Mouse (Mus musculus) forebrain, embryonic 12.5 days (tissue): ENCODE results near the gene Ppp1r1b. TPM values are rescaled to one million over a fixed set of nuclear protein-coding genes. Genes with fewer than 3 reads are reported as not detected.

ENCODE experiments used
- ATAC-seq: fragments of 200-750 bp; cut with Nextera tagmentation; 2 replicates; pipeline ENCODE4 v1.8.0; 2017; ENCODE audit warnings: moderate TSS enrichment; ENCODE audit not compliant: low FRiP score
- H3K27ac ChIP-seq: fragments of 300-500 bp; sonication (generic); 2 replicates; pipeline ENCODE4 v1.5.1; 2016; ENCODE audit warnings: mild to moderate bottlenecking
- H3K27me3 ChIP-seq: fragments of 300-500 bp; sonication (generic); 2 replicates; pipeline ENCODE4 v1.6.1; 2016; ENCODE audit warnings: mild to moderate bottlenecking
- H3K36me3 ChIP-seq: fragments of 300-500 bp; sonication (generic); replicated peaks from 2 replicates; pipeline ENCODE4 v1.6.1; 2016; ENCODE audit warnings: mild to moderate bottlenecking
- H3K4me1 ChIP-seq: fragments of 300-500 bp; sonication (generic); 2 replicates; pipeline ENCODE4 v1.6.1; 2016
- H3K4me2 ChIP-seq: fragments of 300-500 bp; sonication (generic); 2 replicates; pipeline ENCODE4 v1.6.1; 2016; ENCODE audit warnings: mild to moderate bottlenecking, moderate library complexity
- H3K4me3 ChIP-seq: fragments of 300-500 bp; sonication (generic); replicated peaks from 2 replicates; pipeline ENCODE4 v1.5.1; 2016; ENCODE audit warnings: mild to moderate bottlenecking
- H3K9ac ChIP-seq: fragments of 300-500 bp; sonication (generic); 2 replicates; pipeline ENCODE4 v1.6.1; 2016; ENCODE audit warnings: mild to moderate bottlenecking
- H3K9me3 ChIP-seq: fragments of 300-500 bp; sonication (generic); 2 replicates; pipeline ENCODE4 v1.6.1; 2016
- WGBS: fragments of 180-500 bp; shearing (Covaris S2); methylation state at CpG from one replicate; pipeline ENCODE4 v1.1.7; 2016; 5-methylcytosine and 5-hydroxymethylcytosine counted together
- polyA plus RNA-seq: library from polyadenylated mRNA; unstranded; fragments of >200 nt; fragmentation: Nextera tagmentation; extraction: Ambion mirVana; gene quantifications from 2 replicates; pipeline ENCODE4 v1.2.1, GENCODE M21; 2016

Ppp1r1b gene
- polyA plus RNA-seq, 1 experiment from 2014 or later, result 3.1 TPM

GRCm38 (mm10) chr11:98393317-98393716 lies 45.1 kb downstream of the Ppp1r1b start:
- ATAC-seq, result peak; percentile 27; the same call in 1 of the 2 replicates
- no peak overlapping the region for H3K9ac ChIP-seq
- WGBS, result 76% methylated on average over 6 of the region's 6 CpGs
- no peaks in the 10 kb centered on the region for H3K36me3 ChIP-seq
- no peak overlapping the region for H3K27ac ChIP-seq
- H3K4me2 ChIP-seq, result no peak overlapping the region
- peaks cover 22% of the 10 kb centered on the region for H3K4me1 ChIP-seq
- peaks cover 42% of the 10 kb centered on the region for H3K27me3 ChIP-seq
- H3K9me3 ChIP-seq, result no peaks in the 10 kb centered on the region
- H3K4me3 ChIP-seq, result no peak overlapping the region

DNA sequence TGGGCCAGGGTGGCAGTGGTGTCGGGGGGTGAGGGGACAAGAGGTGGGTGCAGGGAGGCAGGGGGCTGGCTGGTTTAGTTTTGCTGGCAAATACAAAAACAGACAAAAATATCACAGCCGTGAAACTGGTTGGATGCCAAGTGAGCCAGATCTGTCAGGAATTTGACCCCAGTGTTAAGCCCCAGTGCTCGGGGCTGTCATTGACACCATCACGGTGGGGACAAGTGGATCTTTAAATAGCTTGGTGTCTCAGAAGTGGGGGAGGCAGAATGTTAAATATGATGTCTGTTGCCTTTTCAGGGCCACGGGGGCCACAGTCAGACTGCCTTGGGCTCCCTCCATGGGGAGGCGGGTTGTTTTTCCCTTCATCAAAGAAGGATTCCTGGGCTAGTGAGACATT lies 46.1 kb downstream of the Ppp1r1b start:
- 62% methylated on average over 6 of the region's 6 CpGs for WGBS

GRCm38 (mm10) chr11:98395041-98395440 lies 46.8 kb downstream of the Ppp1r1b start:
- Histone ChIP-seq H3K9me3 (no peaks in the 10 kb centered on the region), H3K27me3 (peaks cover 27% of the 10 kb centered on the region), H3K4me2 (no peak overlapping the region), H3K9ac (no peak overlapping the region), H3K36me3 (no peaks in the 10 kb centered on the region), H3K27ac (no peak overlapping the region), H3K4me1 (peaks cover 24% of the 10 kb centered on the region), H3K4me3 (no peak overlapping the region)
- 54% methylated on average over 4 of the region's 4 CpGs for WGBS
- ATAC-seq, result no peak

More for the DNA sequence above, 46.1 kb downstream of the Ppp1r1b start:
- Histone ChIP-seq H3K27me3 (peaks cover 33% of the 10 kb centered on the region), H3K9me3 (no peaks in the 10 kb centered on the region), H3K4me1 (peaks cover 17% of the 10 kb centered on the region), H3K9ac (0 out of 2 replicates have a peak overlapping the region, but pooled peaks have one; percentile 12), H3K4me3 (no peak overlapping the region), H3K36me3 (no peaks in the 10 kb centered on the region), H3K4me2 (no peak overlapping the region), H3K27ac (no peak overlapping the region)
- no peak for ATAC-seq

DNA sequence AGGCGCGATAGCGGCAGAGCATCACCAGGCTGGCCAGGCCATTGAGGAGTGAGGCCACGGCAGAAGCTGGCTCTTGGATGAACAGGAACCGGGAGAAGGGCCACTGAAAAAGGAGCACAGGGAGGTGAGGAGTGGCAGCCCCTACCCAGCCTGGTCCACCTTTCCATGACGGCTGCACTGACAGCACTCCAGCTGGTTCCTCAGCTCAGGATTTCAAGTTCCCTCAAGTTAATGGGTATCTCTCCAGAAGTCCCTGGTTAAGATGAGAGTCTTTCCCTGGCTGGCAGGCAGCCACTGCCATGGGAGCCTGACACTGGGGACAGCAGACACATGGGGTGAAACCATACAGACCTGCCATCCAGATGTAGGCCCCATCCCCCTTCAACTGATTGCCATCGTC lies 49.7 kb downstream of the Ppp1r1b start:
- WGBS, result 87% methylated on average over 7 of the region's 7 CpGs
- no peak for ATAC-seq

GRCm38 (mm10) chr11:98400161-98400726 lies 52.0 kb downstream of the Ppp1r1b start, which contains the start of gene Pgap3:
TSS of gene Pgap3 (minus strand) at chr11:98400490.
- Histone ChIP-seq H3K4me2 (peak within 1 kb of the TSS; percentile 70), H3K4me3 (peak within 1 kb of the TSS; percentile 58), H3K4me1 (peaks cover 15% of the 10 kb centered on the region), H3K36me3 (no peaks in the 10 kb centered on the region), H3K27me3 (peaks cover 17% of the 10 kb centered on the region; the same call in 1 of the 2 replicates), H3K27ac (peak within 1 kb of the TSS; percentile 97), H3K9me3 (no peaks in the 10 kb centered on the region), H3K9ac (peak within 1 kb of the TSS; percentile 59)
- WGBS, result under 1% methylated on average over 40 of the region's 40 CpGs
- ATAC-seq, result peak; percentile 92

More for the DNA sequence above, 49.7 kb downstream of the Ppp1r1b start:
- Histone ChIP-seq H3K4me3 (no peak overlapping the region), H3K27me3 (peaks cover 10% of the 10 kb centered on the region; the same call in 1 of the 2 replicates), H3K4me1 (peaks cover 31% of the 10 kb centered on the region), H3K4me2 (no peak overlapping the region), H3K27ac (no peak overlapping the region), H3K9ac (no peak overlapping the region), H3K36me3 (no peaks in the 10 kb centered on the region), H3K9me3 (no peaks in the 10 kb centered on the region)

- H3K9me3 ChIP-seq, result no peaks in the 10 kb centered on the region
- peak overlapping the region; percentile 58 for H3K4me3 ChIP-seq
- peak overlapping the region; percentile 97 for H3K27ac ChIP-seq
- H3K4me1 ChIP-seq, result peaks cover 15% of the 10 kb centered on the region
- H3K9ac ChIP-seq, result peak overlapping the region; percentile 59
- peaks cover 17% of the 10 kb centered on the region; the same call in 1 of the 2 replicates for H3K27me3 ChIP-seq
- H3K36me3 ChIP-seq, result no peaks in the 10 kb centered on the region
- 0 out of 2 replicates have a peak, but pooled peaks have one; percentile 37 for ATAC-seq
- peak overlapping the region; percentile 70 for H3K4me2 ChIP-seq
- 57% methylated on average over 3 of the region's 3 CpGs for WGBS
These were observed 52.6 kb downstream of the Ppp1r1b start for GRCm38 (mm10) chr11:98400816-98401215.

GRCm38 (mm10) chr11:98406621-98407020 lies 58.4 kb downstream of the Ppp1r1b start:
- no peaks in the 10 kb centered on the region for H3K36me3 ChIP-seq
- H3K27me3 ChIP-seq, result peaks cover 34% of the 10 kb centered on the region
- no peak overlapping the region for H3K4me2 ChIP-seq
- H3K27ac ChIP-seq, result no peak overlapping the region
- H3K9me3 ChIP-seq, result no peaks in the 10 kb centered on the region
- H3K9ac ChIP-seq, result no peak overlapping the region
- peaks cover 12% of the 10 kb centered on the region for H3K4me1 ChIP-seq
- H3K4me3 ChIP-seq, result no peak overlapping the region
- WGBS, result 72% methylated on average over 6 of the region's 6 CpGs
- no peak for ATAC-seq

Other genes with a start within 250 kb of the Ppp1r1b start
- gene Fbxl20, start 198.0 kb upstream of the Ppp1r1b start, polyA plus RNA-seq, result 29.5 and 29.9 TPM in 2 replicates
- 68.7 and 79.9 TPM in 2 replicates for gene Med1, start 155.1 kb upstream of the Ppp1r1b start, polyA plus RNA-seq
- 17.9 and 20.0 TPM in 2 replicates for gene Cdk12, start 145.3 kb upstream of the Ppp1r1b start, polyA plus RNA-seq
- 19.9 and 20.5 TPM in 2 replicates for gene Neurod2, start 18.8 kb upstream of the Ppp1r1b start, polyA plus RNA-seq
- 42.0 and 42.5 TPM in 2 replicates for gene Stard3, start 10.0 kb downstream of the Ppp1r1b start, polyA plus RNA-seq
- 0.20 and 0.36 TPM in 2 replicates for gene Tcap, start 35.4 kb downstream of the Ppp1r1b start, polyA plus RNA-seq
- 0.17 TPM in 1 of 2 replicates, not detected in the other for gene Pnmt, start 38.0 kb downstream of the Ppp1r1b start, polyA plus RNA-seq
- gene Pgap3, start 52.1 kb downstream of the Ppp1r1b start, polyA plus RNA-seq, result 7.7 and 8.3 TPM in 2 replicates
- gene Erbb2, start 64.1 kb downstream of the Ppp1r1b start, polyA plus RNA-seq, result 16.4 and 17.8 TPM in 2 replicates
- 142 and 154 TPM in 2 replicates for gene Mien1, start 90.6 kb downstream of the Ppp1r1b start, polyA plus RNA-seq
- gene Grb7, start 98.0 kb downstream of the Ppp1r1b start, polyA plus RNA-seq, result 1.1 and 1.6 TPM in 2 replicates
- gene Ikzf3, start 197.6 kb downstream of the Ppp1r1b start, polyA plus RNA-seq, result 0.04 TPM in 1 of 2 replicates, not detected in the other
- 0.17 TPM in 1 of 2 replicates, not detected in the other for gene Zpbp2, start 202.7 kb downstream of the Ppp1r1b start, polyA plus RNA-seq
- 67.3 and 67.4 TPM in 2 replicates for gene Ormdl3, start 239.0 kb downstream of the Ppp1r1b start, polyA plus RNA-seq
- gene Lrrc3c, start 249.9 kb downstream of the Ppp1r1b start, polyA plus RNA-seq, result not detected in 2 replicates